Mouse (Mus musculus): Measurements from ENCODE around the gene Rmnd1.

The Rmnd1 gene

DNA sequence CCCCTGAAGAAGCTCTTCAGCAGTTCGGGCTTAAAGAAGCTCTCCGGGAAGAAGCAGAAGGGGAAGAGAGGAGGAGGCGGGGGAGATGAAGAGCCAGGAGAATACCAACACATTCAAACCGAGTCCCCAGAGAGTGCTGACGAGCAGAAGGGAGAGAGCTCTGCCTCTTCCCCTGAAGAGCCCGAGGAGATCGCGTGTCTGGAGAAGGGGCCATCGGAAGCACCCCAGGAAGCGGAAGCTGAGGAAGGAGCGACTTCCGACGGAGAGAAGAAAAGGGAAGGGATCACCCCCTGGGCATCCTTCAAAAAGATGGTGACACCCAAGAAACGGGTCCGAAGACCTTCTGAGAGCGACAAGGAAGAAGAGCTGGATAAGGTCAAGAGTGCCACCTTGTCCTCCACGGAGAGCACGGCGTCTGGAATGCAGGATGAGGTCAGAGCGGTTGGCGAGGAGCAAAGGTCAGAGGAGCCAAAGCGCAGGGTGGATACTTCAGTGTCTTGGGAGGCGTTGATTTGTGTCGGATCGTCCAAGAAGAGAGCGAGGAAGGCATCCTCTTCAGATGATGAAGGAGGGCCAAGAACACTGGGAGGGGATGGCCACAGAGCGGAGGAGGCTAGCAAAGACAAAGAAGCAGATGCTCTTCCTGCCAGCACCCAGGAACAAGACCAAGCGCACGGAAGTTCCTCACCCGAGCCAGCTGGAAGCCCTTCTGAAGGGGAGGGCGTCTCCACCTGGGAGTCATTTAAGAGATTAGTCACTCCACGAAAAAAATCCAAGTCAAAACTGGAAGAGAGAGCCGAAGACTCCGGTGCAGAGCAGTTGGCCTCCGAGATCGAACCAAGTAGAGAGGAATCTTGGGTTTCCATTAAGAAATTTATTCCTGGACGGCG is 77.6 kb downstream of the Rmnd1 start:
- DNase-seq (ENCODE audit: low spot score in 2 of 2): no peak
